Mouse (Mus musculus) liver, adult 2 months (tissue): Measurements from ENCODE around the gene Camsap3.

Source experiments
- CTCF ChIP-seq: fragments of 200-500 bp; IDR thresholded peaks from 2 replicates; pipeline ENCODE4 v1.5.1; 2011; ENCODE audit warnings: low read depth, low read length, control low read depth
- POLR2A ChIP-seq: fragments of 200-500 bp; IDR thresholded peaks from 2 replicates; pipeline ENCODE4 v1.6.1; 2011; ENCODE audit warnings: low read length, control low read depth; ENCODE audit not compliant: insufficient read depth; ENCODE audit errors: extremely low read depth

- TF ChIP-seq POLR2A (no peak), CTCF (no peak)
These were observed 39.9 kb downstream of the Camsap3 start for GRCm38 (mm10) chr8:3626971-3627370.
